Mouse (Mus musculus) adrenal gland, postnatal 4 days (tissue): ENCODE results near the gene Gm960. TPM values are rescaled to one million over a fixed set of nuclear protein-coding genes. Genes with fewer than 3 reads are reported as not detected.

Source experiments
- DNase-seq, 2 experiments: peaks; one replicate each; pipeline ENCODE4 v3.0.0; 2021 to 2022; ENCODE audit warnings: low spot score in 2 of 2, mixed read lengths in 2 of 2
- long read RNA-seq, 2 experiments: library from polyadenylated mRNA; stranded (forward); transcript quantifications; one replicate each; pipeline ENCODE4 v2.0.0; 2021
- total RNA-seq, 2 experiments: library from RNA; stranded (reverse); gene quantifications; 2 replicates each; pipeline ENCODE4 v1.2.3; 2021

Gm960 gene
- under 1 TPM; 0.28 to 0.56 TPM for total RNA-seq
- long read RNA-seq, experiment 1, partial matches to known transcripts = 0 of 1 reads
- long read RNA-seq, experiment 1, other reads (novel, unspliced or antisense) = 1 of 1 reads
- long read RNA-seq, experiment 2, partial matches to known transcripts = 0 of 1 reads
- long read RNA-seq, experiment 2, other reads (novel, unspliced or antisense) = 1 of 1 reads

GRCm38 (mm10) chr19:4698205-4698677, at the start of gene Gm960:
TSS of gene Gm960 (minus strand) at chr19:4698668.
- peak; percentile 44 to 47 for DNase-seq

GRCm38 (mm10) chr19:4747631-4748312, 49.3 kb upstream of the Gm960 start:
- no peak for DNase-seq

DNA sequence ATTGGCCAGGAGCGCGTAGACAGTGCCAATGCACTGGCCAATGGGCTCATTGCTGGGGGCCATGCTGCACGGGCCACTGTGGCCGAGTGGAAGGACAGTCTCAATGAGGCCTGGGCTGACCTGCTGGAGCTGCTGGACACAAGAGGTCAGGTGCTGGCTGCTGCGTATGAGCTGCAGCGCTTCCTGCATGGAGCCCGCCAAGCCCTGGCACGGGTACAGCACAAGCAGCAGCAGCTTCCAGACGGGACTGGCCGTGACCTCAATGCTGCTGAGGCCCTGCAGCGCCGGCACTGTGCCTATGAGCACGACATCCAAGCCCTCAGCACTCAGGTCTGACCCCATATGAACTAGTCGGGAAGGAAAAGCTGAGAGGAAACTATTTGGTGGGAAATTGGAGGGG, 48.1 kb upstream of the Gm960 start:
- DNase-seq = no peak

- no peak for DNase-seq
Observed at GRCm38 (mm10) chr19:4745681-4746080, 47.2 kb upstream of the Gm960 start.

GRCm38 (mm10) chr19:4745057-4745456, 46.6 kb upstream of the Gm960 start:
- DNase-seq = no peak

DNA sequence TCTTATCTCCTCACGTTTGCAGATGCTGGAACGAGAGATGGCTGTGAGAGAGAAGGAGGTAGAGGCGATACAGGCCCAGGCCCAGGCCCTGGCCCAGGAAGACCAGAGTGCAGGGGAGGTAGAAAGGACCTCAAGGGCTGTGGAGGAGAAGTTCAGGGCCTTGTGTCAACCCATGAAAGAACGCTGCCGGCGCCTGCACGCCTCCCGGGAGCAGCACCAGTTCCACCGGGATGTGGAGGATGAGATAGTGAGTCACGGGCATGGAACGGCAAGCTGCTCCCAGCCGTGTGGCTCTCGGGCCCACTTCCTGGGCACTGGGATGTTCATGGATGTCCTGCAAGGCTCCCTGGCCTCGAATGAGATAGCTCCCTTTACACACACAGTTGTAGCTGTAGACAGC, 45.6 kb upstream of the Gm960 start:
- DNase-seq = no peak

DNA sequence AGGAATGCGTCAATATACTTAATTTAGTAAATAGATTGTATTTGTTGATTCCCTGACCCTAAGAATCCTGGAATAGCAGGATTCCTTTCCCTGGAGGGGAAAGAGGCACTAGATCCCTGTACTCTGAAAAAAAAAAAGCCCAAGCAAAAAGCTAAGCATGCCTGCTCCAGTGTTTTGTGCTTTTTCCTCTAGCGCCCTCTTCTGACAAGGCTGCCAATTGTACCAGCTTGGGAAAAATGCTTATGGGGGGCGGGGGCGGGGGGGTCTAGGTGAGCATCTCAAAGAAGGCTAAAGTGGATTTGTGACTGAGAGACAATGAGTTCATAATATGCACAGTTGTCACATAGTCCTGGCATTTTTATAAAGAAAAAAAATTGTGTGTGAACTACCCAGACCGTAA, 45.1 kb upstream of the Gm960 start:
- DNase-seq = no peak

GRCm38 (mm10) chr19:4742229-4742628, 43.8 kb upstream of the Gm960 start:
- no peak for DNase-seq

GRCm38 (mm10) chr19:4741482-4741881, 43.0 kb upstream of the Gm960 start:
- no peak for DNase-seq

DNA sequence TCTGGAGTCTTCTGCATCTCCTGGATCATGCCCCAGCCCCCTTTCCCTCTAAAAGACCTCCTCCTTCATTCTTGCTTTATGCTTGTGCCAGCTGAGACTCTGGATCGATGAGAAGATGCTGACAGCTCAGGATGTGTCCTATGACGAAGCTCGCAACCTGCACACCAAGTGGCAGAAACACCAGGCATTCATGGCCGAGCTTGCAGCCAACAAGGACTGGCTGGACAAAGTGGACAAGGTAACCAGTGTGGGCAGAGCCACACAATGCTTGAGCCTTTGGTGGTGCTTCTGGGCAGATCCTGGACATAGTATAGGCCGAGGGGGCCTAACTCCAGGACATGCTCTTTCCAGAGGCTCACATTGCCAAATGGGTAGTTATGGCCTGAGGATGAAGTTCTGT, 41.3 kb upstream of the Gm960 start:
- DNase-seq = no peak

- no peak for DNase-seq
Observed at GRCm38 (mm10) chr19:4739053-4739452, 40.6 kb upstream of the Gm960 start.

- no peak for DNase-seq
Observed at GRCm38 (mm10) chr19:4737866-4738265, 39.4 kb upstream of the Gm960 start.

DNA sequence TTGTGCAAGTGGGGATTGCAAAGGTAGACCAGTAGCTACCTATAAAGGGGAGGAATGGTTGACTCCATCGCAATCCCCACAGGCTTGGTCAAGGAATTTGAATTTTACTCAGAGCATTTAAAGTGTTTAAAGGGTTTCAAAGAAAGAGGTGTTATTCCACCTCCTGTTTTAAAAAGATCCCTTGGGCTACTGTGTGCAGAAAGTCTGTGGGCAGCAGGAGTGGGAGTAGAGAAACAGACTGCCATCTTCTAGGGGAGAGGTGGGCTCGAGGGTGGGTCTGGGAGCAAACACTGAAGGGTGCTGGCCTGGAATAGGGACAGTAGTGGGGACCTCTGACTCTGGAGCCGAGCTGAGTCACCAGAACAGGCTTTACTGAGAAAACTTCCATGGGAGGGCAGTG, 34.6 kb upstream of the Gm960 start:
- no peak for DNase-seq

DNA sequence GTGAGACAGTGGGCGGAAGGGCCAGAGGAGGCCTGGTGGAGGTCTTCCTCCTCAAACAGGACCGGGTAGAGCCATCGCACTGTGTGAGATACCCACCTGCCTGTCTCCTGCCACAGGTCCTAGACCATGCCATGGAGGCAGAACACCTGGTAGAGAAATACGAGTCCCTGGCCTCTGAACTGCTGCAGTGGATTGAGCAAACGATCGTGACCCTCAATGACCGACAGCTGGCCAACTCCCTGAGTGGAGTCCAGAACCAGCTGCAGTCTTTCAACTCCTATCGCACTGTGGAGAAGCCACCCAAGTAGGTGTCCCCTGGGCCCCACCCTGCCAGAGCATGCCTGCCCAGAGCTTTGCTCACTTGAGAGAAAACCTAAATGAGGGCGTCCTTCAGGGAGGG, 30.7 kb upstream of the Gm960 start:
- DNase-seq = no peak

DNA sequence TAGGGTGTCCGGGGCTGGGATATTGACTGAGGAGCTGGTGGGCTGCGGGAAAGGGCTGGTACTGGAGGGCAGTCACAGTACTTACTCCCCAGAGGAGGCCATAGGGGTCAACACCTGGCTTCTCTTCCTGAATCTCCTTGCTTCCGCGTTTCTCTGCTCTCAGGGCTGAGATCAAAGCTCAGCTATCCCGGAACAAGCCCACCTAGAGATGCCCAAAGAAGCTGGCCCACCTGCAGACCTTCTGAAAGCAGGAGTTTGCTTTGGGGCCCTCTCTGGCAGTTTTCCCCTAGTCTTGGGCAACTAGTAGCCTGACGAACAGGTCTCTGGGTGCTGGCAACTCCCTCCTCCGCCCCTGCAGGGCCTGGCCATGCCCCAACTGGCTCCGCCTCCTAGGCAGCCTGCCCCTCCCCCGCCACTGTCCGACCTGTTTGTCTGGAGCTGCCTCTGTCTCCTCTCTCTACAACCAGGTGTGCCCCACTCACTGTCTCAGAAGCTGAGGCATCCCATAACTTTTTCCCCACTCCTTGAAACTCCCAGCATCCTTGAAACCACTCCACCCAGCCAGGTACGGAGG, 22.3 kb upstream of the Gm960 start:
- no peak for DNase-seq

DNA sequence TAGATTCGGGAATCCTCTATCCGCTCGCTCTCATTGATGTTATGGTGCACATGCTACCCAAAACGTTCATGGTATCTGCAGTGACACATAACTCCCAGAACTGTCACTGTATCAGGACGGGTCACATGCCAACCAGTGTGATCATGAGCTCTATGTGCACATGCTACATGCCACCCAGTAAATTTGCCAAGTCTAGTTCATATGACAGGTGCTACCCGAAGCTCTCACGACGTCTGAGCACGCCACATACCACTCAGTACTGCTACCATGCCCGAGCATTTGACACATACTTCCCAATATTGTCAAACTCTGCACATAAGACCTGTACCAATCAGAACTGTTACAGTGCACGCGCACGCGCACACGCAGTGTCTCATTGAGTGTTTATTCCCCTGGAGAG, 21.6 kb upstream of the Gm960 start:
- no peak for DNase-seq

DNA sequence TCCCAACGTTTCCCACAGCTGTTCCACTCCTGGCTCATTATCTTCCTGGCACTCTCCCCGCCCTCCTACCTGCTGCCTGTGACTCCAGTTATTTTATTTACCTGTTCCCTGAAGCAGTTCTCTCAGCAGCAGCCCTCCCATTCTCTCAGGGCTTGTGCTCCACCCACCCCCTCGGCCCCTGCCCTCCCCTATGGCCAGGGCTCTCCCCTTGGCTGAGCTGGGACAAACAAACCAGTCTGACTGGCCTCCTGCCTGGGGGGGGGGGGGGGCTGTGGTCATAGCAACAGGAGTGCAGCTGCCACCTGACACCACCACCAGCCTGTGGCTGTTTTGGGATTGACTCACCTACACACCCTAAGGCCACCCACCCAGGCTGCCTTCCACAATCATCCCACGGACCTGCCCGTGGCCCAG, 20.9 kb upstream of the Gm960 start:
- no peak for DNase-seq

GRCm38 (mm10) chr19:4718716-4719115, 20.2 kb upstream of the Gm960 start:
- DNase-seq = no peak

DNA sequence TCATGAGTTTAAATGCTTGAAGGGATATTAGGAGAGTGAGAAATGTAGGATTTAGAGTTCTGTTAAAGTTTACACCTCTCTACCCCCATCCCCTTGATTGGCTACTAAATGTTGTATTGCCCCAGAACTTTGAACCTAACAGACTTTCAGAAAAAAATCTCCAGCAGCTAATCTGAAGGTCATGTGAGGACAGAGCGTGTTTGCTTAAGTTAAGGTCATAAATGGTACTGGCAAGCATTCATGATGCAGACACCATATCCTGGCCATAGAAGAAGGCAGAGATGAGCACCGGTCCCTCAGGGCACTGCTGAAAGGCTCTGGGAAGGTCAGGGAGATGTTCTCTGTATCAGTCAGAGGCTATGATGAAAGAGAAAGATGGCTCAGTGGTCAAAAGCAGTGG, 18.8 kb upstream of the Gm960 start:
- no peak for DNase-seq

GRCm38 (mm10) chr19:4716756-4717155, 18.3 kb upstream of the Gm960 start:
- no peak for DNase-seq

DNA sequence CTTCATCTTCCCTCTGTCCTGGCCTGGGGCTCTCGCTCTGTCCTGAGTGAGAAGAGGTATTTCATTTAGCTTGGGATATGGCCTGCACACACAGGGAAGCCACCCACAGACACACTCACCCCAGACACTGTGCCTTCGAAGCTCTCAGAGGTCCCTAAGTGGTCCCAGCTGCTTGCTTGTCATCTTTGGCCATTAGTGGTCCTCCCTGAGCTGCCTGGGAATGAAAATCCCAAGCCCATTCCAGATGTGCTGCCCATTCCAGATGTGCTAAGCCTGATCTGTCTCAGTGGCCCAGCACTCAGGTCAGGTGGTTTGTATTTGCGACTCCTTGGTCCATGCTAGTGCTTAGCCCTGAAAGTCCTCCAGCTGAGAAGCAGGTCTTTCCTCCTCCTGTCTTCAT, 15.4 kb upstream of the Gm960 start:
- DNase-seq = no peak

DNA sequence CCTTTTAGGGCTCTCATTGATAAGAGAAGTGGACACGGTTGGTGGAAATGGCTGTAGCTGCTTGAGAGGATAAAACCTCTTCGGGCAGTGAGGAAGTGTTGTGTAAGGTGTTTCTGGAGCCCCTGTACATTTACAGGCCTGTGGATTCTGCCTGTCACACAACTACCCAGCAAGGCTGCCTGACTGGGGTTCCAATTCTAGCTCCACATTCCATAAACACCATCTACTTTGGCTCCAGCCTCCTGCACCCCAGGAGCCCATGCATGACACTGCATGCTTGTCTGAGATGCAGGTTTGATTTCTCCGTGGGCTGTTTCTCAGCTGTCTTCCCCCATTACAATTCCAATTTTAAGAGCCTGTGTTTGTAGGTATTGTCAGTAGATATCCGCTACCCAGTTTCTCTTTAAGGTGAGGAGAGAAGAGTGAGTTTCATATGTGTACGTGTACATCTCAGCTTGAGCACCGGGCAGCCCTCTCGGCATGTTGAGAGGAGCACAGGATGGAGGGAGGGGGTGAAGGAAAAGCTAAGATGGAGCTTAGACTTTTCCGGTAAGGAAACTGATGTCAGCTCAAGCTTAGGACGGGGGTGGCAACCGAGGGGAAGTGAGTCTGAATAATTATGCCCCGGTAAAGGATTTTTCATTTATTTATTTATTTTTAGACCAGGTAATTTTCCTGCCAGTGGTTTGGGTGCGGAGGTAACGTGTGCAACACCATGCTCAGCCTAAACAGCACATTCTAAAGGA, 14.5 kb upstream of the Gm960 start:
- no peak for DNase-seq
